Mouse (Mus musculus): Measurements from ENCODE around the gene Flywch2. TPM values are rescaled to one million over a fixed set of nuclear protein-coding genes. Genes with fewer than 3 reads are reported as not detected.

The Flywch2 gene
- polyA plus RNA-seq, 1 experiment from 2014 or later: 19.1 TPM

DNA sequence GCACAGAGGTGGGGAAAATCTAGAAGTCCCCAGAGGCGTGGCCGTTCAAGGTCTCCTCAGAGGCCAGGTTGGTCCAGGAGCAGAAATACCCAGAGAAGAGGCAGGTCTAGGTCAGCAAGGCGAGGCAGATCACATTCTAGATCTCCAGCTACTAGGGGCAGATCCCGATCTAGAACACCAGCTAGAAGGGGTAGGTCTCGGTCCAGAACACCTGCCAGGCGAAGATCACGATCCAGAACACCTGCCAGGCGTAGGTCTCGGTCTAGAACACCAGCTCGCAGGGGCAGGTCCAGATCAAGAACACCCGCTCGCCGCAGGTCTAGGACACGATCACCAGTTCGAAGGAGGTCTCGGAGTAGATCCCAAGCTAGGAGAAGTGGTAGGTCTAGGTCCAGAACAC lies 29.8 kb upstream of the Flywch2 start:
- 98% methylated on average over 16 of the region's 16 CpGs for WGBS

DNA sequence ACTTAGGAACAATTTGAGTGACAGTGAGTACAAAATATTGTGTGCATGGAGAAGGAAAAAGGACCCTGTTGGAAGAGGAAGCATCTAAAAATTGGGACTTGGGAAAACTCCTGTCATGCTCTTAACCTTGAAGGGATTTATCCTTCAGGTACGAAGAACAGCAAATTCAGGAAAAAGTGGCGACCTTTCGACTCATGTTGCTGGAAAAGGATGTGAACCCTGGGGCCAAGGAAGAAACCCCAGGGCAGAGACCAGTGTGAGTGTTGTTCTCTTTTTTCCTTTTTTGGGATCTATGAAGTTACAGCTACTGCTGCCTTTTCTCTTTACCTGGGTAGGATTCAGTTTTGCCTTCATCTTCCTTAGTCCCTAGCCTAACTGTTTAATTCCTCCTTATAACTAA lies 22.0 kb upstream of the Flywch2 start:
- no peak for ATAC-seq
- Histone ChIP-seq H3K4me1 (replicated peaks; ENCODE audit: control insufficient read depth, insufficient read depth, low read length) (peaks cover 6% of the 10 kb centered on the region; the same call in 1 of the 2 replicates), H3K9me3 (ENCODE audit: control insufficient read depth) (no peaks in the 10 kb centered on the region), H3K4me2 (replicated peaks; ENCODE audit: low read depth) (no peak overlapping the region), H3K36me3 (ENCODE audit: control insufficient read depth, insufficient read depth) (peaks cover 49% of the 10 kb centered on the region), H3K4me3 (ENCODE audit: low read depth, low read length) (no peak overlapping the region), H3K27me3 (replicated peaks; ENCODE audit: control insufficient read depth, insufficient read depth, low read length) (no peaks in the 10 kb centered on the region), H3K9ac (ENCODE audit: low read depth, low read length) (no peak overlapping the region), H3K27ac (ENCODE audit: low read depth, low read length) (no peak overlapping the region)
- TF ChIP-seq CTCF (IDR thresholded peaks at IDR 0.05; ENCODE audit: low read depth): no peak
- WGBS: 78% methylated on average over 3 of the region's 3 CpGs

More for the DNA sequence above, 29.8 kb upstream of the Flywch2 start:
- no peak for TF ChIP-seq CTCF (IDR thresholded peaks at IDR 0.05; ENCODE audit: low read depth)
- Histone ChIP-seq H3K27ac (ENCODE audit: low read depth, low read length) (0 out of 2 replicates have a peak overlapping the region, but pooled peaks have one; percentile 46), H3K36me3 (ENCODE audit: control insufficient read depth, insufficient read depth) (peaks cover 95% of the 10 kb centered on the region), H3K9ac (ENCODE audit: low read depth, low read length) (no peak overlapping the region), H3K4me1 (replicated peaks; ENCODE audit: control insufficient read depth, insufficient read depth, low read length) (no peaks in the 10 kb centered on the region), H3K9me3 (ENCODE audit: control insufficient read depth) (peaks cover 12% of the 10 kb centered on the region; the same call in 1 of the 2 replicates), H3K4me2 (replicated peaks; ENCODE audit: low read depth) (no peak overlapping the region), H3K27me3 (replicated peaks; ENCODE audit: control insufficient read depth, insufficient read depth, low read length) (no peaks in the 10 kb centered on the region), H3K4me3 (ENCODE audit: low read depth, low read length) (no peak overlapping the region)
- no peak for ATAC-seq

GRCm38 (mm10) chr17:23806867-23807266 lies 21.0 kb upstream of the Flywch2 start:
- Histone ChIP-seq H3K9me3 (ENCODE audit: control insufficient read depth) (no peaks in the 10 kb centered on the region), H3K4me1 (replicated peaks; ENCODE audit: control insufficient read depth, insufficient read depth, low read length) (peaks cover 6% of the 10 kb centered on the region; the same call in 1 of the 2 replicates), H3K27ac (ENCODE audit: low read depth, low read length) (no peak overlapping the region), H3K4me3 (ENCODE audit: low read depth, low read length) (peak overlapping the region; percentile 18; the same call in 1 of the 2 replicates), H3K4me2 (replicated peaks; ENCODE audit: low read depth) (peak overlapping the region; percentile 78), H3K27me3 (replicated peaks; ENCODE audit: control insufficient read depth, insufficient read depth, low read length) (no peaks in the 10 kb centered on the region), H3K36me3 (ENCODE audit: control insufficient read depth, insufficient read depth) (peaks cover 39% of the 10 kb centered on the region), H3K9ac (ENCODE audit: low read depth, low read length) (0 out of 2 replicates have a peak overlapping the region, but pooled peaks have one; percentile 22)
- 48% methylated on average over 25 of the region's 25 CpGs for WGBS
- peak; percentile 70 for TF ChIP-seq CTCF (IDR thresholded peaks at IDR 0.05; ENCODE audit: low read depth)
- ATAC-seq: no peak

GRCm38 (mm10) chr17:23804426-23805085 lies 18.7 kb upstream of the Flywch2 start:
- no peak for ATAC-seq
- H3K4me2 ChIP-seq (replicated peaks; ENCODE audit: low read depth): peak overlapping the region; percentile 78
- peaks cover 18% of the 10 kb centered on the region for H3K36me3 ChIP-seq (ENCODE audit: control insufficient read depth, insufficient read depth)
- under 1% methylated on average over 8 of the region's 8 CpGs for WGBS
- H3K4me3 ChIP-seq (ENCODE audit: low read depth, low read length): peak overlapping the region; percentile 93
- TF ChIP-seq CTCF (IDR thresholded peaks at IDR 0.05; ENCODE audit: low read depth): no peak
- peak overlapping the region; percentile 93 for H3K9ac ChIP-seq (ENCODE audit: low read depth, low read length)
- peak overlapping the region; percentile 97; the same call in 1 of the 2 replicates for H3K27ac ChIP-seq (ENCODE audit: low read depth, low read length)
- H3K27me3 ChIP-seq (replicated peaks; ENCODE audit: control insufficient read depth, insufficient read depth, low read length): no peaks in the 10 kb centered on the region
- peaks cover 6% of the 10 kb centered on the region; the same call in 1 of the 2 replicates for H3K4me1 ChIP-seq (replicated peaks; ENCODE audit: control insufficient read depth, insufficient read depth, low read length)
- H3K9me3 ChIP-seq (ENCODE audit: control insufficient read depth): no peaks in the 10 kb centered on the region

DNA sequence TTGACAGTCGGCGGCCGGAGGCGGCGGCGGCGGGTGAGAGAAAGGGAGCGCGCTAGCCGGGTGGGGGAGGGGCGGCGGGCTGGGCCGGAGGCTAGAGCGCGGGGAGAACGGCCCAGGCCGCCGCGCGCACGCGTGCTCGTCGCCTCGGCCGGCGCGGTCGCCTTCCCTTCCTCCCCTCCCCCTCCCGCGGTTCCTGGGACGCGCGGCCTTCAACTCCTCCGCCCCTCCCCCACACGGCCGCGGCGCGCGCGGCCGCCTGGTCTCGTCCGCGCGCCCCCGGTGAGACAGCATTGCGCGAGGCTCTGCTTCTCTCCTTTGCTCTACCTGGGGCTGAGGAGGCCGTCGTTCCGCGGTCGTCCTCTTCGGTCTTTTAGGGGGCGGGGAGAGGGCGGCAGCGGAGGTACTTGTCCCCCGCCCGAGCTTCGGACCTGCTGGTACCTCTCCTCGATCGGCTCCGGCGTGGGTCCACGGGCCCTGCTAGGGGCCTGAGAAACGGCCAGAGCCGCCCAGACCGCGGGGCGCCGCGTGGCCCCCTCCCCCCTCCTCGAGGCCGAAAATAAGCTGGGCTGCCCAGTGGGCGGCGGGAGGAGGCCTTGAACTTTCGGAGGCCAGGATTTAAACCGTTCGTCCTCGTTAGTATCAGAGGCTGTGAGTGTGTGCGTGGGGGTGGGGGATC lies 17.6 kb upstream of the Flywch2 start:
- WGBS: 1% methylated on average over 56 of the region's 83 CpGs
- H3K4me1 ChIP-seq (replicated peaks; ENCODE audit: control insufficient read depth, insufficient read depth, low read length): peaks cover 6% of the 10 kb centered on the region; the same call in 1 of the 2 replicates
- peak overlapping the region; percentile 93 for H3K9ac ChIP-seq (ENCODE audit: low read depth, low read length)
- no peaks in the 10 kb centered on the region for H3K9me3 ChIP-seq (ENCODE audit: control insufficient read depth)
- ATAC-seq: peak; percentile 58
- H3K4me3 ChIP-seq (ENCODE audit: low read depth, low read length): peak overlapping the region; percentile 93
- H3K4me2 ChIP-seq (replicated peaks; ENCODE audit: low read depth): peak overlapping the region; percentile 78
- no peaks in the 10 kb centered on the region for H3K27me3 ChIP-seq (replicated peaks; ENCODE audit: control insufficient read depth, insufficient read depth, low read length)
- H3K27ac ChIP-seq (ENCODE audit: low read depth, low read length): peak overlapping the region; percentile 97
- peaks cover 7% of the 10 kb centered on the region for H3K36me3 ChIP-seq (ENCODE audit: control insufficient read depth, insufficient read depth)
- TF ChIP-seq CTCF (IDR thresholded peaks at IDR 0.05; ENCODE audit: low read depth): no peak

GRCm38 (mm10) chr17:23802746-23803365 lies 17.0 kb upstream of the Flywch2 start:
- WGBS: under 1% methylated on average over 52 of the region's 60 CpGs
- peak; percentile 98 for ATAC-seq
- Histone ChIP-seq H3K4me3 (ENCODE audit: low read depth, low read length) (peak overlapping the region; percentile 93), H3K4me1 (replicated peaks; ENCODE audit: control insufficient read depth, insufficient read depth, low read length) (peaks cover 6% of the 10 kb centered on the region; the same call in 1 of the 2 replicates), H3K9ac (ENCODE audit: low read depth, low read length) (peak overlapping the region; percentile 93), H3K4me2 (replicated peaks; ENCODE audit: low read depth) (peak overlapping the region; percentile 78), H3K27me3 (replicated peaks; ENCODE audit: control insufficient read depth, insufficient read depth, low read length) (no peaks in the 10 kb centered on the region), H3K27ac (ENCODE audit: low read depth, low read length) (peak overlapping the region; percentile 97), H3K36me3 (ENCODE audit: control insufficient read depth, insufficient read depth) (peaks cover 7% of the 10 kb centered on the region), H3K9me3 (ENCODE audit: control insufficient read depth) (no peaks in the 10 kb centered on the region)
- TF ChIP-seq CTCF (IDR thresholded peaks at IDR 0.05; ENCODE audit: low read depth): 0 out of 2 replicates have a peak, but pooled peaks have one; percentile 6

Measured in intestine, postnatal 0 days (tissue).